Mouse (Mus musculus): ENCODE measurements at regions not wholly inside any gene's neighbourhood (a gene's known extent, or its start where the extent isn't known, plus 50 kb on each side); places are given as distances from the start of the nearest gene placed in this dataset.

GRCm38 (mm10) chr6:25914122-25914521, 105.1 kb upstream of the Pot1a start:
- H3K4me3 ChIP-seq (ENCODE audit: control insufficient read depth, low read depth, low read length): no peak overlapping the region
- H3K27me3 ChIP-seq (ENCODE audit: control insufficient read depth, insufficient read depth, low read length): no peaks in the 10 kb centered on the region
- no peak overlapping the region for H3K27ac ChIP-seq (ENCODE audit: control insufficient read depth, insufficient read depth, low read depth, low read length)
- TF ChIP-seq POLR2A (IDR thresholded peaks at IDR 0.05; ENCODE audit: control insufficient read depth, low read depth, low read length) (no peak), CTCF (IDR thresholded peaks at IDR 0.05; ENCODE audit: control insufficient read depth, insufficient read depth, insufficient replicate concordance, low read depth, low read length) (no peak)
- no peaks in the 10 kb centered on the region for H3K36me3 ChIP-seq (ENCODE audit: control insufficient read depth, insufficient read depth, low read length)
- no peaks in the 10 kb centered on the region for H3K4me1 ChIP-seq (ENCODE audit: control insufficient read depth, insufficient read depth, low read length)

GRCm38 (mm10) chr6:25899944-25900343, 90.9 kb upstream of the Pot1a start:
- no peak overlapping the region for H3K4me3 ChIP-seq (ENCODE audit: control insufficient read depth, low read depth, low read length)
- H3K27me3 ChIP-seq (ENCODE audit: control insufficient read depth, insufficient read depth, low read length): no peaks in the 10 kb centered on the region
- TF ChIP-seq POLR2A (IDR thresholded peaks at IDR 0.05; ENCODE audit: control insufficient read depth, low read depth, low read length): no peak
- no peak for TF ChIP-seq CTCF (IDR thresholded peaks at IDR 0.05; ENCODE audit: control insufficient read depth, insufficient read depth, insufficient replicate concordance, low read depth, low read length)
- H3K36me3 ChIP-seq (ENCODE audit: control insufficient read depth, insufficient read depth, low read length): no peaks in the 10 kb centered on the region
- no peak overlapping the region for H3K27ac ChIP-seq (ENCODE audit: control insufficient read depth, insufficient read depth, low read depth, low read length)
- H3K4me1 ChIP-seq (ENCODE audit: control insufficient read depth, insufficient read depth, low read length): no peaks in the 10 kb centered on the region

GRCm38 (mm10) chr6:25894454-25895250, 85.6 kb upstream of the Pot1a start:
- no peak overlapping the region for H3K27ac ChIP-seq (ENCODE audit: control insufficient read depth, insufficient read depth, low read depth, low read length)
- no peak overlapping the region for H3K4me3 ChIP-seq (ENCODE audit: control insufficient read depth, low read depth, low read length)
- H3K27me3 ChIP-seq (ENCODE audit: control insufficient read depth, insufficient read depth, low read length): no peaks in the 10 kb centered on the region
- TF ChIP-seq POLR2A (IDR thresholded peaks at IDR 0.05; ENCODE audit: control insufficient read depth, low read depth, low read length): no peak
- no peaks in the 10 kb centered on the region for H3K4me1 ChIP-seq (ENCODE audit: control insufficient read depth, insufficient read depth, low read length)
- H3K36me3 ChIP-seq (ENCODE audit: control insufficient read depth, insufficient read depth, low read length): no peaks in the 10 kb centered on the region

GRCm38 (mm10) chr6:25867922-25868321, 58.9 kb upstream of the Pot1a start:
- no peak overlapping the region for H3K27ac ChIP-seq (ENCODE audit: control insufficient read depth, insufficient read depth, low read depth, low read length)
- TF ChIP-seq CTCF (IDR thresholded peaks at IDR 0.05; ENCODE audit: control insufficient read depth, insufficient read depth, insufficient replicate concordance, low read depth, low read length) (no peak), POLR2A (IDR thresholded peaks at IDR 0.05; ENCODE audit: control insufficient read depth, low read depth, low read length) (no peak)
- no peak overlapping the region for H3K4me3 ChIP-seq (ENCODE audit: control insufficient read depth, low read depth, low read length)
- no peaks in the 10 kb centered on the region for H3K36me3 ChIP-seq (ENCODE audit: control insufficient read depth, insufficient read depth, low read length)
- H3K27me3 ChIP-seq (ENCODE audit: control insufficient read depth, insufficient read depth, low read length): no peaks in the 10 kb centered on the region
- H3K4me1 ChIP-seq (ENCODE audit: control insufficient read depth, insufficient read depth, low read length): no peaks in the 10 kb centered on the region
